Mouse (Mus musculus) liver, embryonic 12.5 days (tissue): Measurements from ENCODE around the gene Man2a1. TPM values are rescaled to one million over a fixed set of nuclear protein-coding genes. Genes with fewer than 3 reads are reported as not detected.

ENCODE experiments used
- ATAC-seq: fragments of 200-750 bp; cut with Nextera tagmentation; 2 replicates; pipeline ENCODE4 v1.8.0; 2017; ENCODE audit warnings: moderate number of reproducible peaks, mild to moderate bottlenecking, moderate library complexity
- H3K27ac ChIP-seq: fragments of 300-500 bp; sonication (generic); 2 replicates; pipeline ENCODE4 v1.5.1; 2016; ENCODE audit warnings: mild to moderate bottlenecking
- H3K27me3 ChIP-seq: fragments of 300-500 bp; sonication (generic); replicated peaks from 2 replicates; pipeline ENCODE4 v1.6.1; 2016; ENCODE audit warnings: mild to moderate bottlenecking, moderate library complexity
- H3K36me3 ChIP-seq: fragments of 300-500 bp; sonication (generic); 2 replicates; pipeline ENCODE4 v1.6.1; 2016; ENCODE audit warnings: mild to moderate bottlenecking, moderate library complexity
- H3K4me1 ChIP-seq: fragments of 300-500 bp; sonication (generic); 2 replicates; pipeline ENCODE4 v1.6.1; 2016
- H3K4me2 ChIP-seq: fragments of 300-500 bp; sonication (generic); 2 replicates; pipeline ENCODE4 v1.6.1; 2016; ENCODE audit warnings: mild to moderate bottlenecking, moderate library complexity
- H3K4me3 ChIP-seq: fragments of 300-500 bp; sonication (generic); 2 replicates; pipeline ENCODE4 v1.5.1; 2016; ENCODE audit warnings: mild to moderate bottlenecking, moderate library complexity
- H3K9ac ChIP-seq: fragments of 300-500 bp; sonication (generic); 2 replicates; pipeline ENCODE4 v1.6.1; 2016; ENCODE audit warnings: mild to moderate bottlenecking, moderate library complexity
- H3K9me3 ChIP-seq: fragments of 300-500 bp; sonication (generic); replicated peaks from 2 replicates; pipeline ENCODE4 v1.6.1; 2016; ENCODE audit warnings: mild to moderate bottlenecking, moderate library complexity
- WGBS: fragments of 180-500 bp; shearing (Covaris S2); methylation state at CpG from one replicate; pipeline ENCODE4 v1.1.7; 2016; ENCODE audit not compliant: insufficient replicate concordance; 5-methylcytosine and 5-hydroxymethylcytosine counted together
- polyA plus RNA-seq: library from polyadenylated mRNA; unstranded; fragments of >200 nt; fragmentation: Nextera tagmentation; extraction: Ambion mirVana; gene quantifications from 2 replicates; pipeline ENCODE4 v1.2.1, GENCODE M21; 2016

Man2a1 gene
- polyA plus RNA-seq, 1 experiment from 2014 or later = 5.9 TPM

DNA sequence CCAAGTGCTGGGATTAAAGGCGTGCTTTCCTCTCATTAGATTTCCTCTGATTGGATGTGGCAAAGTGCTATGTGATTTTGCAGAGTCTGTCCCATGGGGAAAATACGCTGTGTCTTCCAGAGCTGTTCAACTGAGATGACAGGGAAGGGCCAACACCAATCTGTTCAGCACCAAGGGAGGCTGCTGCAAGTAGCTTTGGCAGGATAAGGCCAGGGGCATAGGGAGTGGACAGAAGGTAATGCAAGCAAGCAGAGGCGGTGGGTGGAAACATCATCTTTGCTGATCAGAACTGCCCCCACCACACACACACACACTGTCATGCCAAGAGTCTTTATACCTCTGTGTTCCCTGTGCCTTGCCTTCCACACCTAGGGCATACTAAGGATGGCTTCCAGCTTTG lies 124.7 kb downstream of the Man2a1 start:
- Histone ChIP-seq H3K27ac (no peak overlapping the region), H3K4me1 (0 out of 2 replicates have a peak, but pooled peaks cover 9% of the 10 kb centered on the region), H3K36me3 (peaks cover 16% of the 10 kb centered on the region; the same call in 1 of the 2 replicates), H3K9ac (no peak overlapping the region), H3K4me2 (no peak overlapping the region), H3K9me3 (no peaks in the 10 kb centered on the region), H3K4me3 (no peak overlapping the region), H3K27me3 (no peaks in the 10 kb centered on the region)
- ATAC-seq = no peak
- WGBS = 69% methylated on average over 3 of the region's 3 CpGs

DNA sequence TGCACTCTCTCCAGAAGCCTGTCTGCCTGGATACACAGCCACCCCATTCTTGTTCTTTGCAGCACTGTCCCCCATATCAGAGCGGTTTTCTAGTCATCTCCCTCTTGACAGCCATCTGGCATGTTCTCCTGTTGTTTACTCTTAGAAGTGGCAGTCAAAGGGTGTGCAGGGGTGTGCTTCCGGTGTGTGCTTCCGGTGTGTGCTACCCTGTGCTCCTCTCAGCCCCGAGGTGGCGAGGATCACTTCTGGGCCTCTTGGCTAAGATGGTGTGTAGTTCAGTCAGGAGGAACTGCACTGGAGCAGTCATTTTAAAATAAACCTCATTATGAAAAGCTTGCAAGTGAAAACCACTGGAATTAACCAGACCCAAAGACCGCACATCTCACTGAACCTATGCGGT lies 125.5 kb downstream of the Man2a1 start:
- no peaks in the 10 kb centered on the region for H3K27me3 ChIP-seq
- H3K4me1 ChIP-seq = 0 out of 2 replicates have a peak, but pooled peaks cover 4% of the 10 kb centered on the region
- no peaks in the 10 kb centered on the region for H3K9me3 ChIP-seq
- peaks cover 18% of the 10 kb centered on the region; the same call in 1 of the 2 replicates for H3K36me3 ChIP-seq
- no peak overlapping the region for H3K27ac ChIP-seq
- no peak for ATAC-seq
- WGBS = 72% methylated on average over 7 of the region's 7 CpGs
- no peak overlapping the region for H3K4me3 ChIP-seq
- no peak overlapping the region for H3K9ac ChIP-seq
- H3K4me2 ChIP-seq = no peak overlapping the region

DNA sequence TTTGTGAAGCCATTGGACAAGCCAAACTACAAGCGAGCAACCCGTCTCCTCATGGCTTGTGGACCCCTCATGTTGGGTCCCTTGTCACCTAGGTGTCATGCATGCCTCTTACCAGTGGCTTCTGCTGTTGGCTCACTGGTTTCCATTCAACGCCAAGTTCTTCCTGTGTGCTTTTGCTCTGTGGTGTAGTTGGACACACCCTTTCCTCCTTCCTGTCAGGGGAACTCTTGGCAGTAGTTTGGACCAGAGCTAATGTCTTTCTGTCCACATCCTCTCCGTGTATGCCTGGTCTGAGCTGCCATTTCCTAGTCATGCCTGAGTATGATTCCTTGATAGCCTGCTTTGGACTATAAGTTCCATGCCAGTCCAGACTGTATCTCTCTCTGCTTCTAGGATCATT lies 135.0 kb downstream of the Man2a1 start:
- Histone ChIP-seq H3K4me1 (no peaks in the 10 kb centered on the region), H3K4me2 (no peak overlapping the region), H3K9ac (no peak overlapping the region), H3K27ac (no peak overlapping the region), H3K27me3 (no peaks in the 10 kb centered on the region), H3K36me3 (peaks cover 40% of the 10 kb centered on the region), H3K9me3 (no peaks in the 10 kb centered on the region), H3K4me3 (no peak overlapping the region)
- ATAC-seq = no peak
- 58% methylated on average over 4 of the region's 4 CpGs for WGBS

- WGBS = 68% methylated on average over 1 of the region's 1 CpGs
- H3K4me1 ChIP-seq = no peaks in the 10 kb centered on the region
- no peaks in the 10 kb centered on the region for H3K9me3 ChIP-seq
- H3K9ac ChIP-seq = no peak overlapping the region
- H3K4me3 ChIP-seq = no peak overlapping the region
- peaks cover 64% of the 10 kb centered on the region for H3K36me3 ChIP-seq
- no peak overlapping the region for H3K27ac ChIP-seq
- no peak overlapping the region for H3K4me2 ChIP-seq
- H3K27me3 ChIP-seq = no peaks in the 10 kb centered on the region
- ATAC-seq = no peak
These were observed 137.4 kb downstream of the Man2a1 start for GRCm38 (mm10) chr17:64737918-64738317.

- no peak overlapping the region for H3K4me3 ChIP-seq
- 84% methylated on average over 6 of the region's 6 CpGs for WGBS
These were observed 138.6 kb downstream of the Man2a1 start for GRCm38 (mm10) chr17:64739129-64739528.

DNA sequence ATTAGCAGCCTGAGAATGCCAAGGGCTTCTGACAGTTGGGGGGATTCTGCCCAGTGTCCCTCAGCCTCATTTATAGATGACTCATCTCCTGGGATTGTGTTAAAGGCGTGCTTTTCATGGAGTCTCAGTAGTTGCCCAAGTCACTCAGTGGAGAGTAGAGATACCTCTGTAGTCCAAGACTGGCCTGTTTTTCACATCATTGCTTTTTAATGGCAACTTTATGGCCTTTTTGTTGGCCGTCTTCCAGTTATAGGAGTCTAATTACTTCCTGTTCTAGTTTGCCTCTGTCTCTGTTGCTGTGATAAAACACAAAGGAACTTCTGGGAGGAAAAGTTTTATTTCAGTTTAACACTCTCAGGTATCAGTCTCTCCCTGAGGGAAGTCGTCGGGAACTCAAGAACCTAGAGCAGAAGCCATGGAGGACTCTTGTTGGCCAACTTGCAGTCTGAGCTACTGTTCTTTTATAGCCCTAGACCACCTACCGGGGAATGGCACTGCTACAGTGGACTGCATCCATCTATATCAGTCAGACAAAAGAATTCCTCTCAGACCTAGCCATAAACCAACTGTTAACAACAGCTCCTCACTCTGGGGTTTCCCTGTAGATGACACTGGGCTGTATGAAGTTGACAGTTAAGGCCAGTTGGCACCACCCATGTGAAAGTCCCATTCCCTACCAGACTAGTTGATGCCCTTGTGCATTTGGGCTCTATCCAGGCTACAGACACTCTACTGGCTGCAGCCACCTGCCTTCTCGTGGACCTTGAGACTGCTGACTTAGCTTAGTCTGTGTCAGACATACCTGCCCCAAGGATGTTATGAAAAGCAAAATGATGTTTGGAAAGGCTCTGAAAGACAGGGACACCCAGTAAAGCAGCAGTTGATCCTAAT lies 142.4 kb downstream of the Man2a1 start:
- Histone ChIP-seq H3K4me2 (no peak overlapping the region), H3K27ac (no peak overlapping the region), H3K9ac (no peak overlapping the region), H3K9me3 (no peaks in the 10 kb centered on the region), H3K4me1 (peaks cover 9% of the 10 kb centered on the region; the same call in 1 of the 2 replicates), H3K27me3 (no peaks in the 10 kb centered on the region), H3K36me3 (peaks cover 74% of the 10 kb centered on the region), H3K4me3 (no peak overlapping the region)
- WGBS = 76% methylated on average over 6 of the region's 6 CpGs
- ATAC-seq = no peak

More at GRCm38 (mm10) chr17:64739129-64739528, 138.6 kb downstream of the Man2a1 start:
- no peak for ATAC-seq
- Histone ChIP-seq H3K9ac (no peak overlapping the region), H3K27ac (no peak overlapping the region), H3K4me2 (no peak overlapping the region), H3K9me3 (no peaks in the 10 kb centered on the region), H3K36me3 (peaks cover 71% of the 10 kb centered on the region), H3K27me3 (no peaks in the 10 kb centered on the region), H3K4me1 (no peaks in the 10 kb centered on the region)

DNA sequence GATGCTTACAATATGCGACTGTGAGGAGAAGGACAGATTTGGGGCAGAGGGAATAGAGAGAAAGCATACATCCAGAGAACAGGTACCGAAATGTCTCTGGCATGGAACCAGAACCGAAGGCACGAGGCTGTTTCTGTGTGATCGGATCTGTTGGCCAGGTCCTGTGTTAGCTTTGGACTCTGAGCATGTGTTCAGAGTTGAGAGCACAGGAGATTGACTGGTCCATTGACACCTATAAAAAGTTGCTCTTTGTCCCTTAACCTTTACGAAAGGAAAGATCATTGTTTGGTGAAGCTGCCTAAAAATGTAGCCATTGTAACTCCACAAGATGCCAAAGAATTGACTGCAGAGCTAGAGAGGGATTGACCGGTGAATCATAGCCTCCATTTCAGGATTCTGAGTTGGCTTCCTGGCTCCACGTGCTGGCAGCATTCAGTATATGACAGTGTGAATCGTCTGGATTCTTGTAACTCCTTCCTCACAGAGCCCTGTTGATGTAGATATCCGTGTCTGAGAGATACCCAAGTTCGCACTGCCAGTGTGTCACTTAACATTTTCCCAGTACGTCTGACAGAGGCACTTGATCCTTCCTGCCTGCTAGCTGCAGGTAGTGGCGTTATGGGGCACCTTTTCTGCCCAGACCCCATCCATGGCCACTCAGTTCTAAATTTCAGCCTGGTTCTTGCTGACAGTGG lies 143.2 kb downstream of the Man2a1 start:
- H3K27me3 ChIP-seq = no peaks in the 10 kb centered on the region
- WGBS = 81% methylated on average over 13 of the region's 13 CpGs
- no peak overlapping the region for H3K9ac ChIP-seq
- ATAC-seq = no peak
- H3K4me1 ChIP-seq = peaks cover 9% of the 10 kb centered on the region; the same call in 1 of the 2 replicates
- peaks cover 66% of the 10 kb centered on the region for H3K36me3 ChIP-seq
- H3K27ac ChIP-seq = no peak overlapping the region
- H3K4me2 ChIP-seq = no peak overlapping the region
- no peaks in the 10 kb centered on the region for H3K9me3 ChIP-seq
- no peak overlapping the region for H3K4me3 ChIP-seq

GRCm38 (mm10) chr17:64746637-64747225 lies 146.2 kb downstream of the Man2a1 start:
- no peak overlapping the region for H3K4me3 ChIP-seq
- 41% methylated on average over 8 of the region's 8 CpGs for WGBS
- no peak overlapping the region for H3K27ac ChIP-seq
- peak; percentile 64; the same call in 1 of the 2 replicates for ATAC-seq
- peaks cover 9% of the 10 kb centered on the region; the same call in 1 of the 2 replicates for H3K4me1 ChIP-seq
- H3K27me3 ChIP-seq = no peaks in the 10 kb centered on the region
- H3K9ac ChIP-seq = no peak overlapping the region
- H3K36me3 ChIP-seq = peaks cover 57% of the 10 kb centered on the region
- no peak overlapping the region for H3K4me2 ChIP-seq
- no peaks in the 10 kb centered on the region for H3K9me3 ChIP-seq

DNA sequence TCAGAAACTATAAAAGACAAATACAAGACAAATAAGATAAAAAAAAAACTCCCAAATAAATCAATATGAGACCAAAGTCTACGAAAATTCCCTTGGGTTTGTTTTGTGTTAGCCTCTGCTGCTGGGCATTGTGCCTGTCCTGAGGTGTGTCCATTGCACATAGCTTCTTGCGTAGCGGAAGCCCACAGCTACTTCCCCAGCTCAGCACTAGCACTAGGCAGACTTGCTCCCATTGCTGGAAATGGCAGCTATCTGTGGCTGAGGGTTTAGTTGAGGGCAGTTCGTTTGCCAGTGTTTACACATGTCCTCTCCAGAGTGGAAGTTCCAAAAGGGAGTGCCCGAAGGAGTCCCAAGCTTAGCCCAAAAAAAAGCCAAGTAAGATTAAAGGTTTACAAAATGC lies 146.9 kb downstream of the Man2a1 start:
- no peak for ATAC-seq
- Histone ChIP-seq H3K4me3 (no peak overlapping the region), H3K27ac (no peak overlapping the region), H3K9ac (no peak overlapping the region), H3K4me1 (peaks cover 9% of the 10 kb centered on the region; the same call in 1 of the 2 replicates), H3K9me3 (no peaks in the 10 kb centered on the region), H3K36me3 (peaks cover 50% of the 10 kb centered on the region), H3K27me3 (no peaks in the 10 kb centered on the region), H3K4me2 (no peak overlapping the region)
- 72% methylated on average over 5 of the region's 5 CpGs for WGBS

GRCm38 (mm10) chr17:64748131-64748530 lies 147.6 kb downstream of the Man2a1 start:
- peaks cover 43% of the 10 kb centered on the region for H3K36me3 ChIP-seq
- H3K27me3 ChIP-seq = no peaks in the 10 kb centered on the region
- no peak overlapping the region for H3K4me3 ChIP-seq
- no peak for ATAC-seq
- no peak overlapping the region for H3K4me2 ChIP-seq
- peaks cover 9% of the 10 kb centered on the region; the same call in 1 of the 2 replicates for H3K4me1 ChIP-seq
- H3K27ac ChIP-seq = no peak overlapping the region
- H3K9ac ChIP-seq = no peak overlapping the region
- H3K9me3 ChIP-seq = no peaks in the 10 kb centered on the region
- 51% methylated on average over 2 of the region's 2 CpGs for WGBS

- Histone ChIP-seq H3K9ac (no peak overlapping the region), H3K9me3 (no peaks in the 10 kb centered on the region), H3K4me3 (no peak overlapping the region), H3K27ac (no peak overlapping the region), H3K36me3 (peaks cover 33% of the 10 kb centered on the region), H3K27me3 (no peaks in the 10 kb centered on the region), H3K4me1 (peaks cover 9% of the 10 kb centered on the region; the same call in 1 of the 2 replicates), H3K4me2 (no peak overlapping the region)
- ATAC-seq = no peak
- 52% methylated on average over 1 of the region's 1 CpGs for WGBS
These were observed 148.6 kb downstream of the Man2a1 start for GRCm38 (mm10) chr17:64749146-64749545.

GRCm38 (mm10) chr17:64751249-64751648 lies 150.7 kb downstream of the Man2a1 start:
- H3K9me3 ChIP-seq = no peaks in the 10 kb centered on the region
- no peak for ATAC-seq
- no peaks in the 10 kb centered on the region for H3K27me3 ChIP-seq
- no peak overlapping the region for H3K4me2 ChIP-seq
- H3K27ac ChIP-seq = no peak overlapping the region
- WGBS = 77% methylated on average over 5 of the region's 5 CpGs
- H3K4me3 ChIP-seq = no peak overlapping the region
- peaks cover 11% of the 10 kb centered on the region; the same call in 1 of the 2 replicates for H3K4me1 ChIP-seq
- H3K36me3 ChIP-seq = peaks cover 19% of the 10 kb centered on the region
- H3K9ac ChIP-seq = no peak overlapping the region
